Mouse (Mus musculus) forebrain, embryonic 14.5 days (tissue): ENCODE measurements around the gene Vps37c. TPM values are rescaled to one million over a fixed set of nuclear protein-coding genes. Genes with fewer than 3 reads are reported as not detected.

Experiments used
- ATAC-seq: fragments of 200-750 bp; cut with Nextera tagmentation; 2 replicates; pipeline ENCODE4 v1.8.0; 2017; ENCODE audit warnings: mild to moderate bottlenecking, moderate library complexity
- DNase-seq: peaks from one replicate; pipeline ENCODE4 v3.0.0-alpha.2; 2015; ENCODE audit warnings: low spot score
- H3K27ac ChIP-seq: fragments of 300-500 bp; sonication (generic); 2 replicates; pipeline ENCODE4 v1.5.1; 2014; ENCODE audit warnings: low read depth, mild to moderate bottlenecking, control low read depth, low read length, moderate library complexity
- H3K27me3 ChIP-seq: fragments of 300-500 bp; sonication (generic); replicated peaks from 2 replicates; pipeline ENCODE4 v1.6.1; 2014; ENCODE audit warnings: low read length, control low read depth, mixed read lengths; ENCODE audit not compliant: control insufficient read depth, insufficient read depth
- H3K36me3 ChIP-seq: fragments of 300-500 bp; sonication (generic); 2 replicates; pipeline ENCODE4 v1.6.1; 2014; ENCODE audit warnings: low read length, control low read depth; ENCODE audit not compliant: control insufficient read depth, insufficient read depth
- H3K4me1 ChIP-seq: fragments of 300-500 bp; sonication (generic); 2 replicates; pipeline ENCODE4 v1.6.1; 2014; ENCODE audit warnings: antibody characterized with exemption, low read length, control low read depth; ENCODE audit not compliant: control insufficient read depth, insufficient read depth
- H3K4me2 ChIP-seq: fragments of 300-500 bp; sonication (generic); 2 replicates; pipeline ENCODE4 v1.6.1; 2014; ENCODE audit warnings: mild to moderate bottlenecking, control low read depth, low read length
- H3K4me3 ChIP-seq: fragments of 300-500 bp; sonication (generic); 2 replicates; pipeline ENCODE4 v1.5.1; 2014; ENCODE audit warnings: low read depth, low read length, control low read depth
- H3K9ac ChIP-seq: fragments of 300-500 bp; sonication (generic); 2 replicates; pipeline ENCODE4 v1.6.1; 2014; ENCODE audit warnings: mild to moderate bottlenecking, low read length, control low read depth, moderate library complexity
- H3K9me3 ChIP-seq: fragments of 300-500 bp; sonication (generic); replicated peaks from 2 replicates; pipeline ENCODE4 v1.6.1; 2016; ENCODE audit warnings: low read length, control low read depth, mixed read lengths; ENCODE audit not compliant: control insufficient read depth
- WGBS: fragments of 180-500 bp; shearing (Covaris S2); extraction: QIAGEN DNeasy Blood & Tissue Kit; methylation state at CpG from one replicate; pipeline ENCODE4 v1.1.7; 2014; 5-methylcytosine and 5-hydroxymethylcytosine counted together
- polyA plus RNA-seq: library from polyadenylated mRNA; unstranded; fragments of >200 nt; fragmentation: Nextera tagmentation; extraction: Ambion mirVana; gene quantifications from 2 replicates; pipeline ENCODE4 v1.2.1, GENCODE M21; 2014

The Vps37c gene
- polyA plus RNA-seq, 1 experiment from 2014 or later, result 31.9 TPM

- Histone ChIP-seq H3K4me3 (no peak overlapping the region), H3K36me3 (no peaks in the 10 kb centered on the region), H3K9ac (no peak overlapping the region), H3K27ac (no peak overlapping the region), H3K4me1 (no peaks in the 10 kb centered on the region), H3K4me2 (no peak overlapping the region), H3K9me3 (no peaks in the 10 kb centered on the region), H3K27me3 (no peaks in the 10 kb centered on the region)
- ATAC-seq (no peak), DNase-seq (no peak)
- WGBS, result 88% methylated on average over 9 of the region's 9 CpGs
These were observed 71.7 kb downstream of the Vps37c start for GRCm38 (mm10) chr19:10759983-10760831.

GRCm38 (mm10) chr19:10761794-10762415 is 73.4 kb downstream of the Vps37c start:
- Histone ChIP-seq H3K36me3 (no peaks in the 10 kb centered on the region), H3K27ac (no peak overlapping the region), H3K27me3 (no peaks in the 10 kb centered on the region), H3K9me3 (no peaks in the 10 kb centered on the region), H3K9ac (no peak overlapping the region), H3K4me1 (no peaks in the 10 kb centered on the region), H3K4me2 (no peak overlapping the region), H3K4me3 (no peak overlapping the region)
- ATAC-seq, result no peak
- DNase-seq, result no peak
- 89% methylated on average over 8 of the region's 8 CpGs for WGBS

GRCm38 (mm10) chr19:10762468-10762867 is 73.9 kb downstream of the Vps37c start:
- H3K9ac ChIP-seq, result no peak overlapping the region
- no peak overlapping the region for H3K27ac ChIP-seq
- no peak overlapping the region for H3K4me2 ChIP-seq
- ATAC-seq, result no peak
- no peak overlapping the region for H3K4me3 ChIP-seq
- no peaks in the 10 kb centered on the region for H3K27me3 ChIP-seq
- no peaks in the 10 kb centered on the region for H3K9me3 ChIP-seq
- no peak for DNase-seq
- 79% methylated on average over 6 of the region's 6 CpGs for WGBS
- no peaks in the 10 kb centered on the region for H3K36me3 ChIP-seq
- H3K4me1 ChIP-seq, result no peaks in the 10 kb centered on the region

- ATAC-seq, result no peak
- Histone ChIP-seq H3K27ac (no peak overlapping the region), H3K4me3 (no peak overlapping the region), H3K4me2 (no peak overlapping the region), H3K27me3 (no peaks in the 10 kb centered on the region), H3K36me3 (no peaks in the 10 kb centered on the region), H3K4me1 (no peaks in the 10 kb centered on the region), H3K9me3 (no peaks in the 10 kb centered on the region), H3K9ac (no peak overlapping the region)
- no peak for DNase-seq
- WGBS, result 89% methylated on average over 21 of the region's 21 CpGs
These were observed 75.0 kb downstream of the Vps37c start for GRCm38 (mm10) chr19:10763381-10764031.

Other genes starting within 250 kb of the Vps37c start
- gene Lrrc10b, start 231.3 kb upstream of the Vps37c start, polyA plus RNA-seq, result 0.49 and 0.76 TPM in 2 replicates
- gene Ppp1r32, start 205.8 kb upstream of the Vps37c start, polyA plus RNA-seq, result 2.5 and 2.6 TPM in 2 replicates
- 53.9 and 61.1 TPM in 2 replicates for gene Cpsf7, start 163.5 kb upstream of the Vps37c start, polyA plus RNA-seq
- 69.2 and 70.4 TPM in 2 replicates for gene Sdhaf2, start 162.6 kb upstream of the Vps37c start, polyA plus RNA-seq
- gene Tmem216, start 132.5 kb upstream of the Vps37c start, polyA plus RNA-seq, result 54.5 and 70.1 TPM in 2 replicates
- 21.9 and 22.3 TPM in 2 replicates for gene Cyb561a3, start 111.6 kb upstream of the Vps37c start, polyA plus RNA-seq
- gene Tmem138, start 111.4 kb upstream of the Vps37c start, polyA plus RNA-seq, result 42.4 and 49.9 TPM in 2 replicates
- 283 and 296 TPM in 2 replicates for gene Ddb1, start 83.4 kb upstream of the Vps37c start, polyA plus RNA-seq
- gene Tkfc, start 83.1 kb upstream of the Vps37c start, polyA plus RNA-seq, result 25.4 and 25.7 TPM in 2 replicates
- 0.19 and 0.26 TPM in 2 replicates for gene Vwce, start 54.5 kb upstream of the Vps37c start, polyA plus RNA-seq
- gene Pga5, start 10.7 kb upstream of the Vps37c start, polyA plus RNA-seq, result not detected in 2 replicates
- gene Cd5, start 50.3 kb downstream of the Vps37c start, polyA plus RNA-seq, result 0.29 TPM in 1 of 2 replicates, not detected in the other
- gene Cd6, start 141.3 kb downstream of the Vps37c start, polyA plus RNA-seq, result not detected in 2 replicates
- 0.34 and 0.49 TPM in 2 replicates for gene Slc15a3, start 151.0 kb downstream of the Vps37c start, polyA plus RNA-seq
- gene Tmem132a, start 181.2 kb downstream of the Vps37c start, polyA plus RNA-seq, result 106 and 149 TPM in 2 replicates
- gene Tmem109, start 193.3 kb downstream of the Vps37c start, polyA plus RNA-seq, result 42.7 and 47.7 TPM in 2 replicates
- 44.2 and 45.5 TPM in 2 replicates for gene Prpf19, start 206.5 kb downstream of the Vps37c start, polyA plus RNA-seq
- 0.99 TPM in 1 of 2 replicates, not detected in the other for gene Zp1, start 231.9 kb downstream of the Vps37c start, polyA plus RNA-seq
- 0.16 and 0.18 TPM in 2 replicates for gene Ptgdr2, start 248.4 kb downstream of the Vps37c start, polyA plus RNA-seq